Mouse (Mus musculus) liver, postnatal 0 days (tissue): ENCODE results near the gene Zdhhc12.

Source experiments
- CTCF ChIP-seq: sonication (generic); IDR thresholded peaks from 2 replicates; pipeline ENCODE4 v1.5.1; 2016; ENCODE audit warnings: antibody characterized with exemption, low read depth
- EP300 ChIP-seq: IDR thresholded peaks from 2 replicates; pipeline ENCODE4 v1.6.1; 2016; ENCODE audit warnings: antibody characterized with exemption, low read depth, mild to moderate bottlenecking

- TF ChIP-seq CTCF (no peak), EP300 (no peak)
Observed at GRCm38 (mm10) chr2:30076959-30077358, 16.5 kb downstream of the Zdhhc12 start.
